Comparison of ENCODE assay signal across 8 mouse cellular contexts in the genomic region with DNA sequence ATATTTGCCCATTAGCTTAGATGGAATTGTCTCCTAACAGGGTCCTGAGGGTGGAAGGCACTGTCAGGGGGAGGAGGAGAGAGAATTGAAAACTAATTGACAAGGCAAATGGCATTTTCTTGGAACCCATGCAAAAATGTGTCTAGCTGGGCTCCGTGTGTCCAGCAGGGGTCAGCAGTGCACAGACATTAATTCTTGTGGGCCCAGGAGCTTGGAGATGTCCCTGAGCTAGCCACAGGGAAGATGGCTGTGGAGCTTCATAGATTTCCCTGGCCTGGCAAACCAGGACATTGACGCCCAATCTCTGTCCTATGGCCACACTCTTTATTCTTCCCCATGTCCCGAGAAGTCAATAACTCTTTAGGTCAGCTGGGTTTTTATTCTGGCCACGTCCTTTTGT.
DNase-seq lines count a peak whose midpoint lies in the region; TF ChIP-seq lines count a peak whose summit lies in the region.

No protein-coding gene starts in this region.

- no peaks in the 10 kb centered on the region for H3K79me2 ChIP-seq in C2C12 (ENCODE audit: control insufficient read depth, insufficient read depth)

- 33% methylated on average over 4 of the region's 4 CpGs for WGBS in lung, adult 2 months

- H3K79me3 ChIP-seq in C2C12 (ENCODE audit: low read depth) = no peaks in the 10 kb centered on the region

- peak; percentile 9 for DNase-seq in MN1 (ENCODE audit: low spot score)
- peak; percentile 31 for DNase-seq in cerebellum, adult 9-10 months
- peak; percentile 63 to 68 for DNase-seq in frontal cortex, postnatal 36 days (ENCODE audit: low spot score in 2 of 2)
- peak; percentile 78 for DNase-seq in layer of hippocampus, adult 11-12 months (ENCODE audit: low spot score)
- peak; percentile 59 for DNase-seq in lung, adult 2 months
- DNase-seq in right cerebral cortex, adult 18-20 months = peak; percentile 46
- DNase-seq in spleen, postnatal 4 days (ENCODE audit: low spot score in 2 of 2) = no peak

- TF ChIP-seq POLR2A in lung, adult 2 months (IDR thresholded peaks at IDR 0.05; ENCODE audit: borderline replicate concordance, extremely low read depth, low read depth, low read length) = no peak

- peak; percentile 62 for TF ChIP-seq CTCF in C2C12 (IDR thresholded peaks at IDR 0.05; ENCODE audit: control insufficient read depth, insufficient read depth, insufficient read length)
- TF ChIP-seq CTCF in lung, adult 2 months (IDR thresholded peaks at IDR 0.05; ENCODE audit: insufficient read depth, low read length) = peak; percentile 81

- no peak overlapping the region for H3K4me3 ChIP-seq in C2C12 (ENCODE audit: insufficient read depth, poor library complexity, severe bottlenecking)
- no peak overlapping the region for H3K4me3 ChIP-seq in lung, adult 2 months (replicated peaks; ENCODE audit: extremely low read depth, low read depth, low read length)

- no peaks in the 10 kb centered on the region for H3K36me3 ChIP-seq in C2C12 (ENCODE audit: control insufficient read depth, insufficient read depth)

- H3ac ChIP-seq in C2C12 (ENCODE audit: control insufficient read depth, insufficient read length, low read depth) = no peak overlapping the region

- no peaks in the 10 kb centered on the region for H3K27me3 ChIP-seq in C2C12 (ENCODE audit: control insufficient read depth, insufficient read depth, insufficient read length)

- H3K4me1 ChIP-seq in lung, adult 2 months (ENCODE audit: control insufficient read depth, insufficient read depth, low read length) = no peaks in the 10 kb centered on the region

TF ChIP-seq in C2C12, 6 proteins besides CTCF, POLR2A, EP300 and RAD21:
- no peak for TF ChIP-seq USF1 (IDR thresholded peaks at IDR 0.05; ENCODE audit: low read depth)
- no peak for TF ChIP-seq FOSL1 (IDR thresholded peaks at IDR 0.05; ENCODE audit: insufficient read depth, low read length, poor library complexity, severe bottlenecking)
- TF ChIP-seq MYOG (IDR thresholded peaks at IDR 0.05; ENCODE audit: control insufficient read depth, extremely low read depth, insufficient read length) = no peak
- TF ChIP-seq MAX (IDR thresholded peaks at IDR 0.05) = no peak
- no peak for TF ChIP-seq MYOD1 (IDR thresholded peaks at IDR 0.05; ENCODE audit: control insufficient read depth, insufficient read length, low read depth)
- no peak for TF ChIP-seq CEBPB (IDR thresholded peaks at IDR 0.05; ENCODE audit: low read depth)
TF ChIP-seq in C2C12: peak in this region for 0.

Comparison
In these comparisons a context has a peak if more than half of its experiments do, and no peak if none do; other contexts are left out.
1. DNase-seq: peak in MN1 (single experiment), cerebellum, adult 9-10 months (single experiment), frontal cortex, postnatal 36 days (2 of 2), layer of hippocampus, adult 11-12 months (single experiment), lung, adult 2 months (single experiment) and right cerebral cortex, adult 18-20 months (single experiment); none in spleen, postnatal 4 days (0 of 2).